Mouse (Mus musculus) WW6 (cell line): ENCODE measurements around the gene Bach2.

Experiments used
- DNase-seq: peaks from one replicate; pipeline ENCODE4 v3.0.0-alpha.2; 2013; ENCODE audit warnings: low read depth, low spot score

Bach2 gene

DNA sequence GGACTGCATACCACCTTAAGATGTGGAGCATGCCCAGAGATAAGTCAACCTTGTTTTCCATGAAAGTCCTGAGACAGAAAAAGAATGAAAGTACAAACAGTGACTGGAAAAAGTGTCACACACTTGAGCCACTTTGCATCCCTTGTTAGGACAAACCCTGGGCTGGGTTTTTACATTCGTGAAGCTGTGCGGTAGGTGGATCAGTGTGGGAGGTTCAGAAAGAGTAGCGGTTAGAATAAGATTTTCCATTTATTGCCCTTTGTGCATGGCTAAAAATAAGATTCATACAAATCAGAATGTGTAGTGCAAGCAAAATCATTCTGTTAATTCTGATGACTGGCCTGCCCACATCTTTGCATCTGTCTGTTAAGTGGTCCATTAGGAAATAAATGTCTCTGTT lies 187.0 kb downstream of the Bach2 start:
- DNase-seq: no peak

DNA sequence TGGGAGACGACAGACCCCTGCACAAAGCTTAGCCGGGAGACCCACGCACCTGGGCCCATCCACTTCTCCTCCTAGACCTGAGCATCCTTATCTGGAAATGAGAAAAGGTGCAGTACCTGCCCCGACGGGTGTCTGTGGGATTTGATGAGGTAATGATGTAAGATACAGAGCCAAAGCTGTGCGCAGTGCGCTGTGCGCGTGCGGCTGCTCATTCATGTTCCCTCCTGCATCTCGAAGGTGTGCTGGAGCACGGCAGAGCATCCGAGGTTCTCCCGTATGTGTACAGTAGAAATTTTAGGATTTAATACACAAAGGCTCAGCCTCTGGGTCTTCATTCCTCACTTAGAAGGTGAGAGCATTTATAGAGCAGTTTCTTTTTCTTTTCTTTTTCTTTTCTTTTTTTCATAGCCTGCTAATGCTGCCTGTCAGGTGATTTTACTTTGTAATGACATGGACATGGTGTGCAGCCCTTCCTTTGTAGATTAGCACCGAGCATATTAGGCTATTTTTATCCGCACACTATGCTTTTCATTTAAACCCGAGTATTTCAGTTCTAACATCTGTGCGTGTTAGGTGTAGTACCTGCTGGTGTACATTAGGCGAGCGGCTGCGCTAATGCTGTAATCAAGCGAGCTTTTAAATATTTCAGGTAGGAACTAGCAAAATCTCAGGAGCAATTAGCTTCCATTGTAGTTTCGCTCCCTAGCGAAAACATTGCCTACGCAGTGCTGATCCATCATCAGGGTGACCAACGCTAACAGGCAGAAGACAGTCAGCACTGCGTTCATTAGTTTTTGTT lies 188.4 kb downstream of the Bach2 start:
- peak; percentile 9 for DNase-seq

DNA sequence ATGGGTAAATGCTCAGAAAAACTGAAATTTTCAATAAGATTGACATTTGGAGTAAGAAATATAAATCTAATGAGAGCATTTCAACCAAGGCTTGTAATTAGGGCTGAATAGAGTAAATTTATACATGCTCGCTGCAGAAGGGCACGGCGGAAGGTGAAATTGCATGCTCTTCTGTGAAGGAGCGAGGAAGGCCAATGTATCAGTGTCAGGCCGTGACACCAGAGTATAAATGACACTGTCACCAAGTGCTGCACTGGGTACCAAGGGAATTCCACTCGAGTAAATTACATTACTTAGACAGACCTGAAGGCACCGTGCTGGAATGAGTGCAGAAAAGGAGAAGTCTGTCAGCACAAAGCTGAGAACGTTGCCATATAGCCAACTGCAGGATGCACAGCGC lies 190.1 kb downstream of the Bach2 start:
- no peak for DNase-seq

GRCm38 (mm10) chr4:32430136-32430535 lies 191.5 kb downstream of the Bach2 start:
- no peak for DNase-seq

DNA sequence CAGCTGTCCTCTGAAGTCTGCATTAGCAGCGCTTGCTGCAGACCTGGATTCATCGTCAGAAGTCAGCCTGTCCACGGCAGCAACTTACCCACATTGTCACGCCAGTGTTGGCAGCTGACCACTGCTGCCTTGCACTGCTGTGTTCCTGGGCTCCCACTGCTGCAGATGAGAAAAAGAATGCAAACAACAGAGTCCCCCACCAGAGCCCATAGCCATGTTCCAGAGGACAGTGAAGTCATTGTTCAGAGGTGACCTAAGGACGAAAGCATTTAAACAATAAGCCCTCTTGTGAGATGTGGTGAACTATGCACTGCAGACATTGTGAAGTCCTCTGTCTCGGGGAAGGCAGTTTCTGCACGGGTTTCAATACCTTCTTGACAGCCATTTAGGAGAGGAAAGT lies 192.4 kb downstream of the Bach2 start:
- DNase-seq: no peak

GRCm38 (mm10) chr4:32432271-32432781 lies 193.7 kb downstream of the Bach2 start:
- DNase-seq: no peak

DNA sequence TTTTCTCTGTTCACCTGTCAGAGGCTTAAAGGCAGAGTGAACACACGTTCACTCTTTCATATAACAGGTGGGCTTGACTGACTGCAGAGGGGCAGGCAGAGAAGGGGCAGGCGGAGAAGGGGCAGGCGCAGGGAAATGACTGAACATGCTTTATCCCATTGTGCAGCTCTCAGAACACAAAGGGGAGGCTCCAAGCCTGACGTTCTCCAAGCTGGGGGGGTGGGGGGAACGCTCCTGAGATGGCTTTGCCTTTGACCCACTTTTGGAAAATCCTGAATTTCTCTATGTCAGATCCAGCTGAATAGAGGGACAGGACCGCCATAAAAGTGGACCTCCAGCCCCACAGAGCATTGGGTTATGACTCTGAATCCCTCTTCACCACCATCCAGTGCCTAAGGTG lies 194.3 kb downstream of the Bach2 start:
- DNase-seq: no peak

DNA sequence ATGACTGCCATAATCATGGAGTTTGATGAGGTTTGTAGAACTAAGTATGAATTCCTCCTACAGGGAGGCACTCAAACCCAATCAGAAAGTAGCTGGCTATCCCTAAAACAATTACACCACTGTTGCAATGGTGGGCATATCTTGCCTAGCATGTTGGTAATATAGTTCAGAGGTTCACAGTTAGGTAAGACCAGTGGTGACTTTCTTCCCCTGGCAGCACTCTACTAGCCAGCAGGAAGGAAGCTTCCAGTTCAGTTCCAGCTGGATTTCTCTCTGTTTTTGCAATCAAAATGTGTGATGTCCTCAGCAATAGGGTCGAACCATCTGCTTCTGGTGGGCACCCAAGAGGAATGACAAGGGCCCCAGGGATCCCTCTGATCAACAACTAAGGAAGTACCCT lies 196.0 kb downstream of the Bach2 start:
- DNase-seq: no peak

GRCm38 (mm10) chr4:32439974-32440739 lies 201.6 kb downstream of the Bach2 start:
- DNase-seq: no peak

DNA sequence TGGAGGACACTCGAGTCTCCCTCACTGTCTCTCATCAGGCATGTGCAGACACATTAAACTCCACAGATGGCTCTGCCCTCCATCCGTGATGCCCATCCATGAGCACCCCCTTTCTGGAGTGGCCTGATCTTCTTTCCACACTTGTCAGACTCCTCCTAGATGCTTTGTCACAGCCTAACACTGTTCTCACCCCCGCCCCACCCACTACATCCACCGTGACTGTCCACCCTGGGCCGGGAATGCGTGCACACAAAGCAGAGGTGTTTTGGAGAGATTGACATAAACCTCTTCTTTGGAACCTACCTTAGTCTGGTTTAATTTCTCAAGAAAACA lies 202.1 kb downstream of the Bach2 start:
- no peak for DNase-seq

DNA sequence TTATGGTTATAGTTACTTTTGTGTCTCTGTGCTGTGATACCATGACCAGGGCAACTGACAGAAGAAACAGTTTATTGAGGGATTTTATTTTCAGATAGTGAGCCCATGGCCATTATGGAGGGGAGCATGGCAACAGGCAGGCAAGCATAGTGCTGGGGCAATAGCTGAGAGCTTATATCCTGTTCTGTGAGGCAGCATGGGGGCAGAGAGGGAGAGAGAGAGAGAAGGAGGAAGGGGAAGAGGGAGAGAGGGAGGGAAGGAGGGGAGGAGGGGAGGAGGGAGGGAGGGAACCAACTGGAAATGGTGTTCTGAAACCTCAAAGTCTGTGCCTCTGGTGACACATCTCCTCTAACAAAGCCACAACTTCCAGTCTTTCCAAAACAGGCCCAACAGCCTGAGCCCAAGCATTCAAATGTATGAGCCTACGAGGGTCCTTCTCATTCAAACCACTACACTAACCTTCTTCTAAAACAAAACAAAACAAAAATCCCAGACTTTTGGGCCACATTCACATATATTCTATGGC lies 206.1 kb downstream of the Bach2 start:
- DNase-seq: no peak

DNA sequence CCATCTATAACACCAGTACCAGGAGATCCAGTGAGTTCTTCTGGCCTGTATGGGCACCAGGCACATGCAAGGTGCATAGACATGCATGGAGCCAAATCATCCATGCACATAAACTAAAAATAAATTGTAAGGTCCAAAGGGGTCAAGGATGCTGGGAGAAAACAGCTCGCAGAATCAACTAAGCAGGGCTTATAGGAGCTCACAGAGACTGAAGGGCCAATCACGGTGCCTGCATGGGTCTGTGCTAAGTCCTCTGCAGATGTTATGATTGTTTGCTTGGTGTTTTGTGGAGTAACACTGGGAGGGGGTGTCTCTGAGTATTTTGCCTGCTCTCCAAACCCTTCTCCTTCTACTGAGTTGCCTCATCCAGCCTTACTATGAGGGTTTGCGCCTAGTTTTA lies 209.2 kb downstream of the Bach2 start:
- no peak for DNase-seq

DNA sequence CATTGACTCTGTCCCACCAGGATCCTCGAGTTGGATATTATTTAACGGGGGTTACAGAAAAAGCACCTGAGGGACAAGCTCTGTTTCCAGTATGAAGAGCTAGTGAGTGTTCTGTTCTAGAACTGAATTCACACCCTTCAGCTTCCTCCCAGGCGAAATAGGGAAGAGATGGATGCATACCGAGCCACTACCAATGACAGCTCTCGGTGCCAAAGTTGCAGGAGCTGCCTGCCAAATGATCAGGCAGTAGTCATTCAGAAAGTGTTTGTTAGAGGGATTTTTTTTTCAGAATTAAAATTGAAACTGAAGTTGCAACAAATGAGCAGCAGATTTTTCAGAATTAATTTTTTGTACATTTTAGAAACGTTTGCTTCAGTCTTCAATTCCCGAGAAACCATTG lies 223.4 kb downstream of the Bach2 start:
- DNase-seq: no peak

DNA sequence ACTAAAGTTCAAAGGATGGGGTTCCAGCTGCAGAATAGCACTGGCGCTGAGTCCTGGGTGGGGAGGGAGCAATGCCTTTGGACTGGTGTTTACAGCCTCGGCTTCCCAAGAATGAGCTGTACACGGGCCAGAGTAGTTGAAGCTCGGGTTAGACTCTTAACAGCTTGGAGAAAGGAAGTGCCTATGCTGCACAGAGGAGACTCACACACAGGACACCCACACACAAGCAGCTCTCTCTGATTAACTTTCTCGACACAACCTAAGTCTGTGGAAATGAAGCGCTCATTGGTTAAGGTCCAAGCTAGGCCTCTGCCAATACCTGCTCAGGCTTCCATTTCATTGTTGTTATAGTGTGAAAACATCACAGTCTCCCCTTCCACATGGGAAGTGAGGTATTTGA lies 224.5 kb downstream of the Bach2 start:
- no peak for DNase-seq

DNA sequence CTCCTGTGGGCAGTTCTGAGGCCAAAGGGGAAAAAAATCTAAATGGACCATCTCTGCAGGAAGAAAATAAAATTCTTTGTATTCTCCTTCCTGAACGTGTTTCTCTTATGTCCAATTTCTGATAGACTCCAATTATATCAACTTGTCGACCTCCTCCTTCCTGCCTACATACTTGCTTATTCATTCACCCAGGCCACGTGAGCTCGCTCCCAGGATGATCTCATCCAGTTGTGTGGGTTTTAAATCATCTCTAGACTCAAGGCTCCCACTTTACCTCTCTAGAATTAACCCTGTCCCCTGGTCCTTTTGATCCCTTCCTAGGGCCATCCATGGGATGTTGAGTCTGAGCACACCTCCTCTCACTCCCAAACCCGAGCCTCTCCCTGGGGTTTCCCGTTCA lies 225.9 kb downstream of the Bach2 start:
- no peak for DNase-seq

DNA sequence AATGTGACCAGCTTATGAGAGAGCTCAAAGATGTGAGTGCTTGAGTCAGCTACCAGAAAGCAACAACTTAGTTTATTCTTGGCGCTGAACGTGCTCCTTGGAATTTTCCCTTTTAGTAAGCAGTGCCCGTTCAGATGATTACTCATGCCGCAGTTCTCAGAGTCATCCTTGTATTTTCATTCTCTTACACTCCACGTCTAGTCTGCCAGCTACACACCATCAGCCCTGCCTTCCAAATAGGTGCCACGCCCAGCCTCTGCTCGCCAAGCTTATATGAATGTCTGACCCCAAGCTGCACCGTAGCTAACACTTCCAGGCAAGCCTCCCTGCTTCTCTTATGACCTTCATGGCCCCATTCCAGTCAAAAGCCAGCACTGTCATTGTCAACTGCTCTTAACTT lies 227.4 kb downstream of the Bach2 start:
- DNase-seq: no peak

- no peak for DNase-seq
Measured at GRCm38 (mm10) chr4:32477977-32478660, 239.5 kb downstream of the Bach2 start.

DNA sequence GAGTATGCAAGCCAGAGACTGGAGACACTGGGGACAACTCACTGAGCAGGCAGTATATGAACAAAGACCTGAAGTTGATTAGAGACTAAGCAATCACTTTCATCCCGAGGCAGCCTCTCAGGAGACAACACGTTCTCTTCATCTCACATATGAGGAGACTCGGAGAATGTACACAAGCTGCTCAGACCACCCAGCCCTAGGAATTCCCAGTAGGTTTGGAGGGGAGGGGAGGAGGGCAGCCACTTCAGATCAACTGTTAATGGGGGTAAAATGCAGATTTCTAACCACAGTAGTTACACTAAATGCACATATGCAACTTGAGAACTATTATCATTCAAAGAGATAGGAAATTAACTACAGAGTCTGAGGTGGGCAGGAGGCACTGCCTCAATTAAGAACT lies 240.6 kb downstream of the Bach2 start:
- no peak for DNase-seq

DNA sequence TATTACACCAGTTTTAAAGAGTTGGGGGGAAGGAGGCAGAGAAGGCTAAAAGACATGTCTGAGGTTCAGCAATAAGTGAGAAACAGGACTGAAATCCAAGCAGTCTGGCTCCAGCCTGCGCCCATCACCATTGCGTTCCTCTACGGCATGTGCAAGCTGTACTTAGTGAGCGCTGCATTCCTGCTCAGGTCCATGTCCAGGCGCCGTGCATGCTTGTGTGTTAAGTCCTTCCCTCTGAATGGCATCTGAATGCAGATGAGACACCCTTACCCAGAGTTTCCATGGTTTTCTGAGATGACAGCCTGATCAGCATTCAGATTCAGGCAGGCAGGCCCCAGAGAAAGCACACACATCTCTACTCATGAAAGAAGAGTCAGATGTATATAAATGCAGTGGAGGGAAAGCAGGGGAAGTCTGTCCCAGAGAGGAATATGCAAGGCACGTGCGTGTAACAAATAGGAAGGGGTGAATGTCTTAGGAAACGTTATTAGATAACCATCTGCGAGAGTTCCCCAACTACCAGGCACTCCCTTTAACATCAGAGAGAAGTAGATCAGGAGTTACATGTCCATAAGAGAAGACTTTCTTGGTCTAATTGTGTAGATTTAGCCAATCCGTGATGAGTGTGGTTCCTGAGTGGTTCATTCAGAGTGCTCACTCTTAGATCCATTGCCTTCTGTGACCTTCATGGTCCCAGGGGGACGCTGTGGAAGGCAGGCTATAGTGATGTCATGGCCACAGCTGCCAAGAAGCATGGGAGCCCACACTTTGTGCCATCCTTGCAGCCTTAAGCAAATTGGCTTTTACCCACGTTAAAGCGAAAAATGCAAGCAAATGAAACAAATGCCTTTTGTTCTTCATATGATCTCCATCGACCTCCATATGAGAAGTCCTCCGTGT lies 241.4 kb downstream of the Bach2 start:
- no peak for DNase-seq

DNA sequence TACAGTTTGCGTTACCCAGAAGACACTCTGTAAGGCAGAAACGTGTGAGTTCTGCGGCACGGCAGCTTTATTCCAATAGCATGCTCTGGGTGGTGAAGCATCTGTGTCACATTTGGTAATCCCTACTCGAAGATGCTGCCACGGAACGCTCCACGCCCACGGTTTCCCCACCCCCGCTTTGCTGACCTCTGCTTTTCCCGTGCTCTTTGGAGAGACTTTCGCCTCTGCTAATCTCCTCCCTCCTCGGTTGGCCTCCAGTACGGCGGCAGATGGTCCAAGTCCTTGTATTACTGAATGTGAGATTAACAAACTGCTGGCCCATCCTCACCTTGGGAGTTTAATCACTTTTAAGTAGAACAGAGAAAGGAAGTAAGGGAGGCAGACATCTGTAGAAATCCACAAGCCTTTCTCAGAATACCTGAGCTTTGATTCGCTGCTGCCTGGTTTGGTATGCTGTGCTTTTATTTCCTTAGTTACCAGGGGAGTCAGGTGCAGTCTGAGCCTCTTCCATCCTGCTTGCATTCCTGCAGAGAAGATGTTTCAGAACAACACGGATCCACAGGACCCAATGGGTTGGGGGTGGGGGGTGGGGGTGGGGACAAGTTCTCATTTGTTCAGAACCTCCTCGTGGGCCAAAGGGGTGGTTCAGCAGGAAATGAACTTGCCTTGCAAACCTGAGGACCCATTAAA lies 242.9 kb downstream of the Bach2 start:
- DNase-seq: no peak

DNA sequence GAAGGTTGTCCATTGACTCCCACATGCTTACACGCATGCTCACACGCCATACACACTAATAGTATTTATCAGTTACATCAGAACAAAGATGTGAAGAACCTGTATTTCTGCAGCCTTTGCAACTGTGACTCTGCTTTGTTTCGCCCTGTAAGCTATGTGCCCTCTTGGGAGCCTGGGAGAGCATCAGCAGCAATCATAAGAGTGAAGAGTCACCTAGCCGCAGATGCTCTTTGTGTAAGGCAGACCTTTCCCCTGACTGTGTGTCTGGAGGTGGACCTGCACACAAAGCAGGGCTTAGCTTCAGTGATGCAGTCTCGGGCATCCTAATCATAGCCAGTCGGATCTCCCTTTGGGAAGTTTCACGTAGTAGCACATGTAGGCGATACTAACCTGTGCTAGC lies 243.5 kb downstream of the Bach2 start:
- DNase-seq: no peak
